Mouse (Mus musculus) T-helper 2 cell (primary cell): Measurements from ENCODE around the gene Ttc9c.

Source experiments
- in situ Hi-C: fragments of 300-600 bp; cut with MboI, MseI; formaldehyde crosslinking; loops from one replicate; pipeline ENCODE4 v1.15.1; 2025; ENCODE audit warnings: high pct_unique_total_duplicates

Ttc9c gene

GRCm38 (mm10) chr19:8774951-8775421 is 44.1 kb downstream of the Ttc9c start:
- in situ Hi-C loops, result no loop called here

GRCm38 (mm10) chr19:8774086-8774835 is 44.9 kb downstream of the Ttc9c start, which contains the start of gene Tmem179b:
Gene Tmem179b (minus strand): TSS chr19:8774467.
- in situ Hi-C loops, result no loop called here

DNA sequence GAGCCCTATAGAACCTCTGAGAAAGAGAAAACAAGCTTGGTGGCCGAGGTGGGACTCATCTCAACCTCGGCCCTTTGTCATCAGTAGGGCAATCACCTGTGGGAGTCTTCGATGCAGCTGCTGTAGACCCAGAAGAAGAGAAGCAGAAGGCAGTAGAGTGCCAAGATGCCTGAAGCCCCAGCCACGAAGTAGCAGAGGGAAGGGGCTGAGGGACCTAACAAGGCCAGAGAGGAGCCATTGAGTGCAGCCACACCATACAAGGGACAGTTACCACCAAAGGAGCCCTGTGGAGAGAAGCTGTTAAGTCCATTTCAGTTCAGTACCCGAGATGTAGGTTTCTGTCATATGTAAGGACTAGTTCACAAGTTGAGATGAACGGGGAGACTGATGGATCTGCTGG is 45.7 kb downstream of the Ttc9c start:
- in situ Hi-C loops, result no loop called here

DNA sequence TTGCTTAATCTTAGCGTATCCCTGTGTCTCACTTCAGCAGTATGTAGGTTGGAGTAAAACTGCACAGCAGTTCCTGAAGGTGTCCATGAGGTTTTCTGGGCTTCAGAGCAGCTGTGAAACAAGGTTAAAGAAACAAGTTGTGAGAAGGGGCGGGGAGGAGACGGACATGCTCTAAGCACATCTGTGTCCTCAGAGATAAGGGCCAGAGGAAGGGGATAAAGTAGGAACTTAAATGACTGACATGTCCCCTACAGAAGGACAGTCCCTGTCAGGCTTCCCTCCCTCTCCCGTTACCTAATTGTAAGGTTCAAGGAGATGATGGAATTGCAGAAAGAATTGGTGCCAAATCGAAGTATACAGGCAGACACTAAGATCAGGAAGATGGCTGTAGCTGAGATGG is 46.1 kb downstream of the Ttc9c start:
- in situ Hi-C loops, result no loop called here

DNA sequence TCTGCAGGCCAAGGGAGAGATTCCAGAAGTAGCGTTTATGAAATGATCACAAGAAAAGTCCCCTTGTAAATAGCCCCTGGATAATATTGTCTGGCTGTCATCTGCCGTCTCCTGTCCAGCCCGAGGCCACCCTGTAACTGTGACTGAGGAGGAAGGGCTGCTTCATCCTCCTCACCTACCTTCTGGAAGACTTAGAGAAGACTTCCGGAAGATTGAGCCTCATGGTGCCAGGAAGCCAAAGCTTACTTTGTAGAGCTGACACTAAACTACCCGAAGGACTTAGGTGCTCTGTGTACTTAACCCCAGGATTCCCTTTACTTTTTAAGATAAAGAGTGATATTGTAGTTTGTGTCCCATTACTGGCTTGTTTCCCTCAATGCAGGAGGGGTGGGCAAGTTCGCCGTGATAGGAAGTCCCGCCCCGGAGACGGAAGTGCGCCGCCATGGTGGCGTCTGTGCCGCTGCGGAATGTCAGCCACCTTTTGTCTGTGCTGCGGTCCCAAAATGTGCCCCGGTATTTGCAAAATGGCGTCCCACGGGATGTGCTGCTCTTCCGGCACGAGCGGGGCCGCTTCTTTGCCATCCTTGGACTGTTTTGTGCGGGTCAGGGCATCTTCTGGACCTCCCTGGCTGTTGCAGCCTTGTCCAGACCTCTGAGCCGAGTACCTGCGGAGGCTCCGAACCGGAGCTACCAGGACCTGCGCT is 48.4 kb downstream of the Ttc9c start, which contains the start of gene Tmem223:
Gene Tmem223 (plus strand): TSS at position 430 of the 704 bp plus-strand sequence.
- in situ Hi-C loops, result no loop called here

GRCm38 (mm10) chr19:8765562-8765961 is 53.6 kb downstream of the Ttc9c start:
- in situ Hi-C loops, result no loop called here

DNA sequence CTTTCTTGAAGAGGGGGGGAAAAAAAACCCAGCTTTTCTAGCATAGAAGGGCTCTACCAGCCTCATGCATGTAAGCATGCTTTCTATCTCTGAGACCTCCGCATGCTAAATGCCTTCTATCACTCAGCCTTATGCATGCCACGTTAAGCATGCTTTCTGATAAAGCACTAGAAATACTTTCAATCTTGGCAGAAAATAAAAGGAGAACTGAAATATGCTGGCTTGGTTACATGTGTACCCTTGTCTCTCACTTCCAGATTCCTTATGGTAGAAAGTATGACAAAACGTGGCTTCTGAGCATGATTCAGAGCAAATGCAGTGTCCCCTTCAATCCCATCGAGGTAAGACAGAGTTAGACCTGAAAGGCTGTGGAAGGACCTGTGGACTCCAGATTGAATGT is 55.9 kb downstream of the Ttc9c start:
- in situ Hi-C loops, result no loop called here

DNA sequence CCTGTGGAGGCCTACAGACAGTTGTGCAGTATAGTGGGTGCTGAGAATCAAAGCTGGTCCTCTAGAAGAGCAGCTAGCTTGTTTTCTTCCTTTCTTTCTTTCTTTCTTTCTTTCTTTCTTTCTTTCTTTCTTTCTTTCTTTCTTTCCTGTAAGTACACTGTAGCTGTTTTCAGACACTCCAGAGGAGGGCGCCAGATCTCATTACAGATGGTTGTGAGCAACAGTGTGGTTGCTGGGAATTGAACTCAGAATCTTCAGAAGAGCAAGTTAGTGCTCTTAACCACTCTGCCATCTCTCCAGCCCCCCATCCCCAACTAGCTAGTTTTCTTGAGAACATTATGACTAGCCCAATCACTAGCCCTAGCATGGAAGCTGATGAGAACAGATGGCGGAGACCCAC is 58.4 kb downstream of the Ttc9c start:
- in situ Hi-C loops, result no loop called here
